Mouse (Mus musculus) heart, postnatal 36 days (tissue): ENCODE data around the gene Olfr98. TPM values are rescaled to one million over a fixed set of nuclear protein-coding genes. Genes with fewer than 3 reads are reported as not detected.

Experiments used
- total RNA-seq, 2 experiments: library from RNA; stranded (reverse); gene quantifications; 2 replicates each; pipeline ENCODE4 v1.2.3; 2021

The Olfr98 gene
- total RNA-seq, 2 experiments from 2014 or later = not detected

Other genes with a start within 250 kb of the Olfr98 start
- not detected for gene Mog, start 240.4 kb downstream of the Olfr98 start, total RNA-seq
- 1 to 10 TPM; 8.6 to 9.4 TPM for gene Gabbr1, start 217.8 kb downstream of the Olfr98 start, total RNA-seq
- gene Olfr90, start 175.2 kb downstream of the Olfr98 start, total RNA-seq = not detected
- not detected for gene Olfr91, start 165.5 kb downstream of the Olfr98 start, total RNA-seq
- not detected for gene Olfr92, start 143.7 kb downstream of the Olfr98 start, total RNA-seq
- not detected for gene Olfr93, start 102.3 kb downstream of the Olfr98 start, total RNA-seq
- not detected for gene Ubd, start 69.9 kb downstream of the Olfr98 start, total RNA-seq
- not detected for gene Olfr94, start 62.8 kb downstream of the Olfr98 start, total RNA-seq
- not detected for gene Olfr95, start 50.6 kb downstream of the Olfr98 start, total RNA-seq
- gene Olfr96, start 43.6 kb downstream of the Olfr98 start, total RNA-seq = not detected
- not detected for gene Olfr97, start 26.4 kb downstream of the Olfr98 start, total RNA-seq
- 1 to 10 TPM; 2.8 to 3.7 TPM for gene H2-M3, start 6.5 kb upstream of the Olfr98 start, total RNA-seq
- gene Olfr99, start 19.7 kb upstream of the Olfr98 start, total RNA-seq = not detected
- gene Olfr101, start 40.6 kb upstream of the Olfr98 start, total RNA-seq = not detected
- gene Olfr102, start 53.3 kb upstream of the Olfr98 start, total RNA-seq = not detected
- not detected for gene Olfr103, start 75.9 kb upstream of the Olfr98 start, total RNA-seq
- not detected for gene Olfr104-ps, start 95.8 kb upstream of the Olfr98 start, total RNA-seq
- gene Olfr105-ps, start 115.3 kb upstream of the Olfr98 start, total RNA-seq = not detected
- not detected for gene Olfr106-ps, start 126.6 kb upstream of the Olfr98 start, total RNA-seq
- gene Olfr107, start 135.5 kb upstream of the Olfr98 start, total RNA-seq = not detected
- not detected for gene Olfr108, start 181.7 kb upstream of the Olfr98 start, total RNA-seq
- gene Olfr109, start 195.2 kb upstream of the Olfr98 start, total RNA-seq = not detected
- gene H2-M2, start 219.8 kb upstream of the Olfr98 start, total RNA-seq = not detected
- not detected for gene Olfr110, start 228.7 kb upstream of the Olfr98 start, total RNA-seq
- not detected for gene Olfr111, start 244.3 kb upstream of the Olfr98 start, total RNA-seq